Mouse (Mus musculus) skeletal muscle tissue, adult 2 months (tissue): ENCODE measurements around the gene Ptprc.

Source experiments
- DNase-seq: peaks from one replicate; pipeline ENCODE4 v3.0.0-alpha.2; 2012; ENCODE audit warnings: low read depth, low spot score

The Ptprc gene

GRCm38 (mm10) chr1:138040556-138040955 lies 135.0 kb downstream of the Ptprc start:
- peak; percentile 45 for DNase-seq

- no peak for DNase-seq
Observed at GRCm38 (mm10) chr1:138039201-138039600, 136.3 kb downstream of the Ptprc start.

GRCm38 (mm10) chr1:138037484-138037883 lies 138.0 kb downstream of the Ptprc start:
- DNase-seq = no peak

- no peak for DNase-seq
Observed at GRCm38 (mm10) chr1:138029649-138030048, 145.9 kb downstream of the Ptprc start.

- DNase-seq = no peak
Observed at GRCm38 (mm10) chr1:138025298-138025697, 150.2 kb downstream of the Ptprc start.

GRCm38 (mm10) chr1:138023601-138024000 lies 151.9 kb downstream of the Ptprc start:
- no peak for DNase-seq

- no peak for DNase-seq
Observed at GRCm38 (mm10) chr1:138022918-138023295, 152.6 kb downstream of the Ptprc start.

- no peak for DNase-seq
Observed at GRCm38 (mm10) chr1:138021962-138022917, 153.3 kb downstream of the Ptprc start.
